Mouse (Mus musculus): ENCODE measurements at regions not wholly inside any gene's neighbourhood (a gene's known extent, or its start where the extent isn't known, plus 50 kb on each side); places are given as distances from the start of the nearest gene placed in this dataset.

- DNase-seq = no peak
These were observed 51.7 kb upstream of the Tspan11 start for GRCm38 (mm10) chr6:127835666-127836065.

GRCm38 (mm10) chr6:127828344-127828743 lies 59.0 kb upstream of the Tspan11 start:
- no peak for DNase-seq

GRCm38 (mm10) chr6:127825503-127825902 lies 56.2 kb upstream of the Prmt8 start:
- no peak for DNase-seq

GRCm38 (mm10) chr6:127823718-127824117 lies 54.4 kb upstream of the Prmt8 start:
- DNase-seq = peak; percentile 24

GRCm38 (mm10) chr6:127820523-127820922 lies 51.3 kb upstream of the Prmt8 start:
- DNase-seq = no peak
